Mouse (Mus musculus): ENCODE data around the gene Rcor2.

The Rcor2 gene

GRCm38 (mm10) chr19:7267091-7267741, at the start of gene Rcor2:
Gene Rcor2, plus strand, starts transcription at chr19:7267325.
- DNase-seq (ENCODE audit: low read depth, low spot score), result peak; percentile 53

DNA sequence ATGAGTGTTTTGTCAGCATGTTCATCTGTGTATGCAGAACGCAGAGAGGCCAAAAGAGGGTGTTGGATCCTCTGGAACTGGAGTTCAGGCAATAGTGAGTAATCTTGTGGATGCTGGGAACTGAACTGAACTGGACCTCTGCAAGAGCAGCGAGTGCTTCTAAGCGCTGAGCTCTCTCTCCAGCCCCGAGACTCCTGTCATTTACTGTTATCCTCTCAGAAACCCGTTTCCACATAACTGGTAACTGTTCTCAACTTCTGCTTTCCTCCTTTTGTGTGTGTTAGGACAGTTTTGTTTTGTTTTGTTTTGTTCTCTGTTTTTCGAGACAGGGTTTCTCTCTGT, 49.2 kb upstream of the Rcor2 start:
- DNase-seq (ENCODE audit: low read depth, low spot score), result no peak

GRCm38 (mm10) chr19:7218753-7219152, 48.4 kb upstream of the Rcor2 start:
- DNase-seq (ENCODE audit: low read depth, low spot score), result no peak

DNA sequence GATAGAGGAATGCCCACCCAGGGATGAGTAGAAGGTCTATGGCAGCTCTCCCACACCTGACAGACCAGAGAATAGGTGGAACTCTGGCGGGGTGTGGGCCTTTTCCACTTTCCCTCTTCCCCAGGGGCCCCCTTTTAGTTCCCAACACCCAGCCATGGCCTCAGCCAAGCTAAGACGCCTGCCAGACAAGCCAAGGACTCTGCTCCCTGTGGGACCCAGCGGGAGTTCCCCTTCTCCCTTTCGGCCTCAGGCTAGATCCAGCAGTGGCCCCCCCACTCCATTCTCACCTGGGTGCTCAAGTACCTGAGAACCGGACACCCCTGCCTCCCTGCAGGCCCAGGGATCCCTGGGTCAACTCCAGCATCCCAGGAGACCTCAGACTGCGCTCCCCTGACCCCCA, 44.9 kb upstream of the Rcor2 start:
- DNase-seq (ENCODE audit: low read depth, low spot score), result no peak

DNA sequence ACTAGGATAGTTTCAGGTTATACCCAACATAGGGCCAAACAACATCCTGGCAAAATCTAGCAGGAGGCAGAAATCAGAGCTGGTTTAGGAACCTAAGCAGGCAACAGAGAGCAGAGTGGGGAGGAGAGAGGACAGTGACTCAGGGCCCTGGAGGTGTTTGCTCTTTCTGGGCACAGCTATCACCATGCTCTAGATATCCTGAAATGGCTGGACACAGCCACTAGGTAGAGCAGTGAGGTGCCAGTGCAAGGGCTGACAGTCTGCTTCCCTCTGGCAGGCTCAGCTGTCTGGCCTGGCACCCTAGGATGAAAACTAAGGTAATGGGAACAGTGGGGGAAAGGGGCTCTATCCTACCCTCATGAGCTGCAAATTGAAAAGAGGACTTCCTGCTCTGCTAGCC, 43.6 kb upstream of the Rcor2 start:
- no peak for DNase-seq (ENCODE audit: low read depth, low spot score)

GRCm38 (mm10) chr19:7224253-7224652, 42.9 kb upstream of the Rcor2 start:
- DNase-seq (ENCODE audit: low read depth, low spot score), result no peak

DNA sequence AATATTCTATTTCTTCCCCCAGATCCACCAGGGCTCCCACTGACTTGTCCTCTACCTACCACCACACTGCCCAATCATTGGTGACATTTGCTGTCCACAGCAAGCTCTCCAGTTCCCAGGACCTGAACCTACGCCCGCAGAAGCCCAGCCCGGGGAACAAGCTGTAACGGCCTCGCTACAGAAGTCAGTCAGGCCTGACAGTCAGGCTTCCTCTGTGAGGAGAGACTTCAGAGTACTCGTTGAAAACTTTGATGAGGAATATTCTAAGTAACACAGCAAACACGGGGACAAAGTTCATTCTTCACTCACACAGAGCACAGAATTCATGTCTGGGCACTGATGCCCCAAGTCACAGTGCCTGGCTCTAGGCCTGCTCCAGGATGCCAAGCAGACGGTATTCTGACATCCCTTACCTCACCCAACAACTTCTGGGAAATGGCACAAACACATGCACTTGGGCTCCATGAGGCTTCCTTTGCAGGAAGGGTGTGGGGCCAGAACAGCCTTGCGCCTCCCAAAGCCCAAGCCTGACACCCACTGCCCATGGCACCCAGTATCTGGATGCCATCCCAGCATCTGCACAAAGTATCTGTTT, 41.9 kb upstream of the Rcor2 start:
- no peak for DNase-seq (ENCODE audit: low read depth, low spot score)

- no peak for DNase-seq (ENCODE audit: low read depth, low spot score)
Observed at GRCm38 (mm10) chr19:7226511-7226914, 40.6 kb upstream of the Rcor2 start.

DNA sequence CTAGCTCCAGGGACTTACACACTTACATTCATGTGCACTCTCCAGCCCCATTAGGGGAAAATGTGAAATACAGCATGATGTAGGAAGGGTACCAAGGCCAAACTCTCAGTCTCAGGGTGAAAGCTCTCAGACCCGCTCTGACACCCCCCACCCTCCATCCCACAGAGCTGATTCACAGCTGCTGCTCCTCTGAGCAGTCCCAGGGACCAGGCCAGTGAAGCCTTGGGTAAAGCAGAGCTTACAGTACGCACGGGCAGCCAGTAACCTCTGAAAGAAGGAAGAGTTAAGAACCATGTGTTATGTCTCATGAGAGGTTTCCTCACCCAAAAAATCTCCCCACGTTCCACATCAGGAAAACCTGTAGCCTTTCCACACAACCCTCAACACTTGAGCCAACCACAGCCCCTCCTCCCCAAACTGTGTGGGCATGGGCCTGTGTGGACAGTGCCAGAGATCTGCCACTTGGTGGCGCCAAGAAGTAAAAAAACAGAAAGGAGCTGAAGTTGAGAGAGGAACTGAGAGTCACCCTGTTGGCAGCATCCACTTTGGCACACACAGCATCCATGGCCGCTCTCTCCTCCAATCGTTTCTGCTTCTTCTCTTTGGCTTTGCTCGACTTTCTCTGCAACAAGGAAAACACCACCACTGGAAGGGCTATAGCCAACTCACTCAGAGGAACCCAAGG, 32.4 kb upstream of the Rcor2 start:
- peak; percentile 84 for DNase-seq (ENCODE audit: low read depth, low spot score)

- DNase-seq (ENCODE audit: low read depth, low spot score), result no peak
Observed at GRCm38 (mm10) chr19:7235461-7235860, 31.7 kb upstream of the Rcor2 start.

DNA sequence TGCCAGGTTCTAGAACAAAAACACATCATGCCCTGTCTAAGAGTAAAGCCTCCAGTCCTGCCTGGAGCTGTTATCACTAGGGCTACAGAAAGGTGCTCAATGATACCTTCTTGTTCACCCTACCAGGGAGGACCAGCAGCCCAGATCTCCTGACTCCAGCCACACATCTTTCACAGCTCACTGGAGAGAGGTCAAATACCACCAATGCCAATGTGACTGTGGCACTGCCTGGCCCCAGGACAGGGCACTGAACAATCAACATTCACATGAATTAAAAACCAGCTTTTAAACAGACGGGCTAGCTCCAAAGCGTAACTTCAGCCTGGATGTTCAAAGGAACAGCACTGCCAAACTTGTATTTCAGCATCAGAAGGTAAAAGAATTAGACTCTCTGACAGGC, 31.1 kb upstream of the Rcor2 start:
- no peak for DNase-seq (ENCODE audit: low read depth, low spot score)

GRCm38 (mm10) chr19:7236742-7237141, 30.4 kb upstream of the Rcor2 start:
- no peak for DNase-seq (ENCODE audit: low read depth, low spot score)

DNA sequence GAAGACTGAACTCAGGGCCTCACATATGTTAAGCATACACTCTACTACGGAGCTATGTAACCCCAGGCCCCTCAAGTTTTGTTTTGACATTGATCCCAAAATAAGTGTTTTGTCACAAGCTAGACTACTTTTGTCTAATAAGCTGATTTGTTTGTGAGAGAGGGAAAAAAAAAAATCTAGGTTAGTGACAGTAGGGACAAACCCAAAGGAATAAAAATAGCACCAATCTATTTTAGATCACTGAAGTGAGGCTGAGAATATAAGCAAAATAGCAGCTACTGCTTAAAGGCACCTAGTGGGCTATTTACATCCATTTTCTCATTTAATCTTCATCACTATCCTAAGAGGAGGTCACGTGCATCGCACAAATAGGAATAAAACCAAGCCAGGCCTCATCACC, 27.6 kb upstream of the Rcor2 start:
- no peak for DNase-seq (ENCODE audit: low read depth, low spot score)

DNA sequence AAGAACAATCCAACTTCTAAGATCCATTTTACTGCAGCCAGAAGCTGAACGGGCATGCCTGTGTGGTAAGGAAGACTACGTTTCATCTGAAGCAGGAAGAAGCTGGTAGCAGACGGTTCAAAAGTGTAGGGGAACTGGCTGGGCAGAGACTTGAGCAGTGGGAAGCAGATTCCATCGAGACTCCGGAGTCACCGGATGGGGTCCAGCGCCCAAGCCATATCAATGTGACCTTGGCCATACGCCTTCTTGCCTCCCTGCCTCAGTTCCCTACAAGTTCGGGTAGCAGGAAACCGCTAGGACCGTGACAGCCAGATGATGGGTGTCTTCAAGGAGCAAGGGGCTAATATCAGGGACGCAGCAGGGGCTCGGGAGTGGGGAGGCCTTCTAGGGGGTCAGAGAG, 26.8 kb upstream of the Rcor2 start:
- peak; percentile 35 for DNase-seq (ENCODE audit: low read depth, low spot score)

GRCm38 (mm10) chr19:7240782-7241690, 26.1 kb upstream of the Rcor2 start, which contains the start of gene Naa40:
Gene Naa40, minus strand, starts transcription at chr19:7241183.
- peak; percentile 98 for DNase-seq (ENCODE audit: low read depth, low spot score)

DNA sequence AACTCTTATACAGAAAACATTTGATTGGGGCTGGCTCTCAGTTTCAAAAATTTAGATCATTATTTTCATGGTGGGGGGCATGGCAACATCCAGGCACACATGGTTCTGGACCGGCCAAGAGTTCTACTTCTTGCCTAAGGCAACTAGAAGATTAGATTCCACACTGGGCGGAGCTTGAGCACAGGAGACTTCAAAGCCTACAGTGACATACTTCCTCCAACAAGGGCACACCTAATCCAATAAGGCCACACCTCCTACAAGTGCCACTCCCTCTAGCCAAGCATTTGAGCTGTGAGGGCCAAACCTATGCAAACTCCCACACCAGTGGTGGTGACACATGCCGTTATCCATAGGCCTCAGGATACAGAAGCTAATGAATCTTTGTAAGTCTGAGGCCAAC, 21.1 kb upstream of the Rcor2 start:
- DNase-seq (ENCODE audit: low read depth, low spot score), result no peak

- no peak for DNase-seq (ENCODE audit: low read depth, low spot score)
Observed at GRCm38 (mm10) chr19:7257881-7258280, 9.2 kb upstream of the Rcor2 start.

DNA sequence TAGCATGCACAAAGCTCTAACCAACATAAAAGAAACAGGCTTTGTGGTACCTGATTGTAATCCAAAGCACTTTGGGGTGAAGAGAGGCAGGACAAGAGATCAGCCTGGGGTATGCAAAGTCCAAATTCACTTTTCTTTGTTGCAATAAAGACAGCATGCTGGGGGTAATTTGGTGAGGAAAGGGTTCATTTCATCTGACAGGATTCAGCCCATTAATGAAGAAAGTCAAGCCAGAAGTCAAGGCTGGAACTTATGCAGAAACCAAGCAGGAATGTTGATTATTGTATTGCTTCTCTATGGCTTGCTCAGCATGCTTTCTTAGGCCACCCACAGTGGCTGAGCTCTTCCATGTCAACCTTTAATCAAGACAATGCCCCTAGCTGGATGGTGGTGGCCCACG, 5.6 kb upstream of the Rcor2 start:
- no peak for DNase-seq (ENCODE audit: low read depth, low spot score)

DNA sequence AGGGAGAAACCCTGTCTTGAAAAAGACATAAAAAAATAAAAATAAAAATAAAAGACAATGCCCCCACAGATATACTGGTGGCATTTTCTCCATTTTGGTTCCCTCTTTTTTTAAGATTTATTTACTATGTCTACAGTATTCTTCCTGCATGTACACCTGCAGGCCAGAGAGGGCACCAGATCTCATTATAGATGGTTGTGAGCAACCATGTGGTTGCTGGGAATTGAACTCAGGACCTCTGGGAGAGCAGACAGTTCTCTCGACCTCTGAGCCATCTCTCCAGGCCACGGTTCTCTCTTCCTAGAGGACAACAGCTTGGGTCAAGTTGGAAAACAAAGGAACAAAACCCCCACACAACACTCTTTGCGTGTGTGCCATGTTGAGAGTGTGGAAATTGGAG, 5.2 kb upstream of the Rcor2 start:
- DNase-seq (ENCODE audit: low read depth, low spot score), result no peak

GRCm38 (mm10) chr19:7262592-7262991, 4.5 kb upstream of the Rcor2 start:
- DNase-seq (ENCODE audit: low read depth, low spot score), result no peak

DNA sequence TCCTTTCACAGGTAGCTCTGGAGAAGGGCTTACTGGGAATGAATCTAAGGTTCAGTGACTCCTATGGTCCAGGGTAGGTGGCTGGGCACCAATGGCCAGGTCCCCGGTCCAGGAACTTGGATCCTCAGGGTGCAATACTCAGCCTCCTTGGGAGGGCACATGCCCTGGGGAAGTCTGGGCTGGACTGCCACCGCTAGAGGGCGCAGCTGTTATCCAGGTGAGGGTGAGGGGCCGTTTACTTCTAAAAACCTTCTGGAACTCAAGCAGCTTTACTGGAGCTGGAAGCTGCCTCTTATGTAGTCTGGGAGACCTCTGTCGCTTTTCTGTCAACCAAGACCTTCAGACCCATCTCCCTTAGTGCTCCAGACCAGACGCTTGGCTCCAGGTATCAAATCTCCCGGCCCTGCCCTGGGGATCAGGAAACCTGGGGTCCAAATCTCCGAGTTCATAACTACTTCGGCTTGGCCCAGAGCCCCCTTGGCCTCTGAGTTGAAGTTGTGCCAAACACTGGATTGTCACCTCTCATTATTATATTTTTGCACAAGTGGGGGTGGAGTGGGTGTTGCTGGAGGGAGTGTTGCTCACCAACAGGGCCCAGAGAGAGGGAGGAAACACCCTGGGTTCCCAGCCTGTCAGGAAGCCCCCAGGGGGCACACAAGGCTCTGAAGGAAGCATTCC, 2.9 kb upstream of the Rcor2 start:
- DNase-seq (ENCODE audit: low read depth, low spot score), result peak; percentile 91
